Mouse (Mus musculus): ENCODE measurements around the gene Tmcc3. TPM values are rescaled to one million over a fixed set of nuclear protein-coding genes. Genes with fewer than 3 reads are reported as not detected.

Tmcc3 gene
- total RNA-seq, 2 experiments from 2014 or later: 52.9 to 56.6 TPM

DNA sequence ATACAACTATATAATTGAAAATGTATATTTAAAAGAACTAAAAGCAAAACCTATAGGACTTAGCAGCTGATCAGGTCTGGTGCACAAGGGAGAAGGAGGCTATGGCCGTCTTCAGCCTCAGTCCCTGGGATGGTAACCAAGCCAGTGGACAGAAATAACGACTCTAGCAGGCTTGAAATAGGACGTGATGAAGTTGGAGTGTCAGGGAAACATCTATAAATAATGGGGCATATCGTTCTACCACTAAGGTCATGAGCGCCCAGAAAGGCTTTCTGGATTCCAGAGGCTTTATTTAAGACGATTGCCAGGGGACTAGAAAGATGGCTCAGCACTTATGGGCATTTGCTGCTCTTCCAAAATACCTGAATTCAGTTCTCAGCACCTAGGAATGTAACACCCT lies 153.9 kb downstream of the Tmcc3 start:
- DNase-seq (ENCODE audit: low spot score in 2 of 2): no peak

DNA sequence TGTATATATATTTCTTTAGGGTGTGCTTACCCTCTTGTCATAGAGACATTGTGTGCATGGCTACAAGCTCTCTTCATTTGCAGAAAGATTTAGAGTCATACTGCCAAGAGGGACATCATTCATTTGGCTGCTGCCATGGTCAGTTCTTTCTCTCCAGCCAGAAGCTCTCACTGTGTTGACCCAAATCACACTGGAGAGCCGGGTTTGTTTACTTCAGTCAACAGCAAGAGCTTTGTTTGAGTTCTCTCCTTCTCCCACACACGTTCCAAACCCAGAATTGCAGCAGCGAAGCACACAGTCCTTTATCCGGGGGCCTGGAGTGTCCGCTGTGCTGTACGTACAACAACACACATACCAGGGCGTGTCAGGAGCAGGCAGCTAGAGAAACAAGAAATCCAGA lies 154.6 kb downstream of the Tmcc3 start:
- DNase-seq (ENCODE audit: low spot score in 2 of 2): peak; percentile 21 to 56

DNA sequence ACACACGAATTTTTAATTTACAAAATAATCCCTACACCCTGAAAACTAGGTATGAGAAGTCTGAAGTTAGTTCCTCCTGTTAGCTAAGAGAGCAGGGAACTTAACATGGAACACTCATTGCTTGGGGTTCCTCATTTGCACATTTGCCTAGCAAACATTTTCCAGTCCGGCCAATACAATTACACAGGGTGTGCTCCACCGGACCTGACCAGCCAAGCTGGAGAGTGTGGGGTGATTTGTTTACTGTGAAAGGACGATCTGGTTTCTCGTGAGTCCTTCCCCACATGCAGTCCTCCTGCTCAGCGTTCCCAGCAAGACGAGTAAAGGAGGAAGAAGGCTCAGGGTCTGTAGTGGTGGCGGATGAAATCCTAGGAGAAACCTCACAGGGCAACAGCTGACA lies 159.7 kb downstream of the Tmcc3 start:
- no peak for DNase-seq (ENCODE audit: low spot score in 2 of 2)

DNA sequence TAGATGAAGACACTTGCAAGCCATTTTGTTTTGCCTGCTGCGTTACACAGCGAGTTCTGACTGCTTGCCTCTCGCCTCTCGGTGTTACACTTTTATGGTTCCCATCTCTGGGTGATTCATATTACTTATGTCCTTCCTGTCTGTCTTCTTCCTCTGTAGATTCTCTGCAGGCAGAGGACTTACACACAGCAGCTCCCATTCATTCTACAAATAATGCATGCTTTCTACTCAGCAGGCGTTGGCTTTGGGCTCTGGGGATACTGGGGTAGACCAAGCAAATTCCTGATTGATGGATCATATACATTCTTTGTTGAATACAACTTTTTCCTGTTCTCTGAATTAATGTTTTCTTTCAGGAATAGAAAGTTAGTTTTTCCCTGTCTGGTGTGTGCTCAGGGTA lies 161.8 kb downstream of the Tmcc3 start:
- no peak for DNase-seq (ENCODE audit: low spot score in 2 of 2)

DNA sequence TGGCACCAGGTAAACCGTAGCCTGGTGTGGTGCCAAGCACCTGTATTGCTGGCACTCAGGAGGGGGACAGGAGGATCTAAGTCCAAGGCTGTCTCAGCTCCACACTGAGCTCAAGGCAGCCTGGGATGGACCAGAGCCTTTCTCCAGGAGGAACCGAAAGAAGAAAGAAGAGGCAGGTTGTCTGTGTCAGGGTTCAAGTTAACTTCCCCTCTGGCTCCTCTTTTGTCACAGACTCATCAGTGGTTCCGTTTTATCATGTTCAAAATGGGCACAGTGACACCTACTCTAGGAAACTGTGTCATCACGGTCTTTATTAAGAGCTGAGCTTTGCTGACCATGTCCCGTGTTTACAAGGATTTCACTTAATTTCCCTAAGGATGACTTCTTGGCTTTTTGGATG lies 162.4 kb downstream of the Tmcc3 start:
- DNase-seq (ENCODE audit: low spot score in 2 of 2): no peak

DNA sequence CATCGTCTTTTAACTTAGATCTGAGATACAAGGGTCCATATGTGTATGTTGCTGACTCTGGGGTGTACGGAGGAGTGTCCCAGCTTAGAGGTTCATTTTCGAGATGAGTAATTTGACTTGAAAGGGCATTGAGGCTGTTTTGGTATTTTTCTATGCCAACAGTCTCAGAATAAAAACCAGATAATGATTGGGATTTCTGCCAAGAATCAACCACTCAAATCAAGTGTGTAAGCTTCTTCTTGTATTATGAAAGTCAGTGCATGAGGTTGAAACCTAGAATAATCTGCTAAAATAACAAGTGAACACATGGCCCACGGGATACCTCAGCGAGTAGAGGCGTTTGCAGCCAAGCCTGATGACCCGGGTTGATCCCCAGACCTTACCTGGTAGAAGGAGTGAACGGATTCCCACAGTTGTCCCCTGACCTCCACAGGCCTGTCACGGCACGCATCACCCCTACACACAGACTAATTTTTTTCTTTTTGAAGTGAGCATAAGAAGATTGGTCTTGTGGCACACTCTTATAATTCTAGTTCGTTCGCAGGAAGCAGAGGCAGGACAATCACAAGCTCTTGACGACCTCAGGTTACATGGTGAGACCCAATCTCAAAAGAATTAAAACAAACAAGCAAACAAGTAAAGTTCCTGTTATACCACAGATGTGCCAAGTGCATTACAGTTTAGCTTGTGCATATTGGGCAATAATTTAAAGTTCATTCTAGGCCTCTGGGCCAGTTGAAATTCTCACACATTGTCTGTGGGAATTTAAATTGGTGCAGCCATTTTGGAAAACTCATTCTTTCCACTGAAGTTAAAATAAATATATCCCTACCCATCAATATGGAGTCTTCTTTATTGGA lies 165.8 kb downstream of the Tmcc3 start:
- peak in 1 of 2 experiments; percentile 12 for DNase-seq (ENCODE audit: low spot score in 2 of 2)

DNA sequence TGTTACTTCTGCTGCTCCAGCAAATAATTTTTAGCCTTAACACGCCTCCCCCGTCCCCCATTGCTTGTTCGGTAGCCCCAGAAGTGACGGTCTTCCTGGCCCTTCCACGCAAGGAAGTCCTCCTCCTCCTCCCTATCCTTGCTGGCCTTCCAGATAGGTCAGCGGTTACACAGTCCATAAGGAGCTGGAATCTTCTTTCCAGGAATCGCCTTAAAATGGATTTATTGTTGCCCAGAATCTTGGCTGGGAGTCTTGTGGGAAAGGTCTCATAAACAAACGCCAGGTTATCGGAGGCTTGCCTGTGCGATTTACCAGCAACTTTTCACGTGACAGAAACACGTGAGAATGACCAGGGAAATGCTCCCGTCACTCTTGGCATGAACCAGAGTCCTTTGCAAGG lies 167.9 kb downstream of the Tmcc3 start:
- no peak for DNase-seq (ENCODE audit: low spot score in 2 of 2)

DNA sequence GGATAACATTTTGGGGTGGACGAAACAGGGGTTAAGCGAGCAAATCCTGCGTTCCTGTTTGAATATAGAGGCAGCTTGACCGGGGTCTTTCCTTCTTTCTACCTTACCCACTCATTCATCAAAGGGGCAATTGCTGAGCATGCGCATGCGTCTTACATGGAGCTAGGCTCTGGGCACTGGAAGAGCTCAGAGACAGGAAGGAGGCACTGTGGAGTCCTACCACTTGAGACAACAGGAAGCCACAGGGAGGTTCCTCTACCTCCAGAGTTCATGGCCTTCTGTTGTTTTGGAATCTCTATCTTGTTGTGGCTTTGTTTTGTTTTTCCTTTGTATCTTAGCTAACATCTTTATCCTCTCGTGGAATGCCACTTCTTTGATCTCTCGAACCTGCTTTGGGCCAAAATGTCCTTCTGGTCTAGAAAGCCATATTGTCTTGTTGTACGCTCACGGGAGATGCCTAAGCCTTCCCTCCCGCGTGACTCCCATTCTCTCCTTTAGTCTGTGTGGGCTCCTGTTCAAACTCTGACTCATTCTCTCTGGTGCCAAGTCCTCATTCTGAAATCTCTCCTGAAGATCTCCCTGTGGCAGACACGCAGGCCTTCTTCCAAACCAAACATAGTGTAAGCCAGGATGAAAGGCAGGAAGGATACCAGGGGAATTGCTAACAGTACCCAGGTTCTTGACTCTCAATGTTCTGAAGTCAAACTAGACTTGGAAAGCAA lies 168.8 kb downstream of the Tmcc3 start:
- DNase-seq (ENCODE audit: low spot score in 2 of 2): peak in 1 of 2 experiments; percentile 49

DNA sequence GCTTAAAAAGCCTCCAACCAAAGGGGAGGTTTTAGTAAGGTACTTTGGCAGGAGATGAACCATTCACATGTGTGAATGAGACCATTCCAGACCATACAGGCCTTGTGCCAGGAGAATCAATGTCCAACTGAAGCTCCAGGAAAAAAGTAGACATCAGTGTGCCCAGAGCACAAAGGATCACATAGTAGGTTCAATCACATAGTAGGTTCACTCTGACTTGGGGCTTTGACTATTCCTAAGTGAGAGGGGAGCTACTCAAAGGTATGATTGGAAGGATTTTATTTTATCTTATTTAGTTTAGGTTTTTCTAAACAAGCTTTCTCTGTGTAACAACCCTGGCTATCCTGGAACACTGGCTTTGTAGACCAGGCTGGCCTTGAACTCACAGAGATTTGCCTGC lies 169.9 kb downstream of the Tmcc3 start:
- DNase-seq (ENCODE audit: low spot score in 2 of 2): no peak

DNA sequence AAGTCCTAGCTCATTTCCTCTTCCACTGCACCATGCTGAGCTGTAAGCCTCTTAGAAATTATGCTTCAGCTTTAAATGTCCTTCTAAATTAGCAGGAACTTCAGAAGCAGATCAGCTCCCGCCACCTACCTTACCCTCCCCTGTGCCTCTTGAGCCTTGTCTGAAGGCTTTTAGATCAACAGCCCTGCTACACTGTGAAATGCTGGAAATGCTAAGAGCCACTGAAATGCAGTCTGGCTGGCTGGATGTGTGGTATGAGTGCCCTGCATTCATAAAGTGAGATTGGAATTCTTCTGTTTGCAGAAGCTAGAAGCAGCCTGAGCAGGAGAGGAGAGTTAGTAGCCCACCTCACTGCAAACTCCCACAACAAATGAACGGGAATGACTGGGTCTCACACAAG lies 174.4 kb downstream of the Tmcc3 start:
- DNase-seq (ENCODE audit: low spot score in 2 of 2): no peak

DNA sequence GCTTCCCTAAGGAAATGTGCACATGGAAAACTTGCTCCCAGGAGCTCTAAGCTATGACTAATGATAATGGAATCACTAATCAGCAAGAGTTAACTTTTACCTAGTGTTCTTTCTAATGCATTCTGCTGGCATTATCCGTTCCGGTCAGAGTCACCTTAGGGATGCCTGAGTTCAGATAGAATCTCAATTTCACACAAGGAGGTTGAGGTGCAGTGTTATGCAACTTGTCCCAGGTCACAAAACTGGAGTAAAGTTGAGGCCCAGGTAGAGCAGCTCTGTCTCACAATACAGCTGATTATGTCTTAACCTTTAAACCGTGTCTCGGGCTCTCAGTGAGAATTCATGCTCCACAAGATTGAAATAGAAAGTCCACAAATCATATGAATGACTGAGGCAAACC lies 177.8 kb downstream of the Tmcc3 start:
- DNase-seq (ENCODE audit: low spot score in 2 of 2): no peak

DNA sequence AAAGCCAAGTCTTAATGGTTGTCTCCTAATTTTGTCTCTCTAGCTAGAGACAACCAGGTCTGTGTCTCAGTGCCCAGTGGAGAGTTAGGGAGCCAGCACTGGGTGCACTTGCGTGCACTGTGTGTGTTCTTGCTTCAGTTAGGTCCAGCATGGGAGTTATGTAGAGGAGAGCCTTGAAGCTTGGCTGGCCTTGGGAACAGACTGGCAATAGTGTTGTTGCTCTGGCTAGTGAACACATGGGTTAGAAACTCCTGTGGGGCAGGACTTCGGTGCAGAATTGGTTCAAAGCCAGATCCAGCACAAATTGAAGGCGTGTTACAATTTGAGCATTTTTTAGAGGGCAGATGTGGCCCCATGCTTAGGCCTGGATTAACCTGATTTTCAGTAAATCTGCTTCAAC lies 179.3 kb downstream of the Tmcc3 start:
- no peak for DNase-seq (ENCODE audit: low spot score in 2 of 2)

DNA sequence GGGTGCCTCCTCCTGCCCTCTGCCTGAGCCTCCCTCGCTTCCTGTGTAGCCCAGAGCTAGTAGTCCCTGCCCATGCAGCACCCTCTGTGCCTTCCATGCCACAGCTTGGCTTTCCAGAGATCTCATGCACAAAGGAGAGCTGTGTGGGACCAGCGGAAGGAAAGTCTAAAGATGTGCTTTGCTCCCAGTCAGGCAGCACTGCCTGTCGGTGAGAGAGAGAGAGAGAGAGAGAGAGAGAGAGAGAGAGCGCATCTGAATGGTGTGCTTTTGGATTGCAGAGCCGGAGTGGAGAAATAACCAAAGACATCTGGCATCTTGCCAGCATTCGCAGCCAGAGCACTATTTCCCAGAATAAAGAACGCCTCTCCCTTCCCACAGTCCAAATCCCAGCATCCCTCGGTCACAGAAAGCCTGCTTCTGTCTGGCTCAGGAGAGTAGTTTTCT lies 182.7 kb downstream of the Tmcc3 start:
- peak; percentile 50 to 83 for DNase-seq (ENCODE audit: low spot score in 2 of 2)

DNA sequence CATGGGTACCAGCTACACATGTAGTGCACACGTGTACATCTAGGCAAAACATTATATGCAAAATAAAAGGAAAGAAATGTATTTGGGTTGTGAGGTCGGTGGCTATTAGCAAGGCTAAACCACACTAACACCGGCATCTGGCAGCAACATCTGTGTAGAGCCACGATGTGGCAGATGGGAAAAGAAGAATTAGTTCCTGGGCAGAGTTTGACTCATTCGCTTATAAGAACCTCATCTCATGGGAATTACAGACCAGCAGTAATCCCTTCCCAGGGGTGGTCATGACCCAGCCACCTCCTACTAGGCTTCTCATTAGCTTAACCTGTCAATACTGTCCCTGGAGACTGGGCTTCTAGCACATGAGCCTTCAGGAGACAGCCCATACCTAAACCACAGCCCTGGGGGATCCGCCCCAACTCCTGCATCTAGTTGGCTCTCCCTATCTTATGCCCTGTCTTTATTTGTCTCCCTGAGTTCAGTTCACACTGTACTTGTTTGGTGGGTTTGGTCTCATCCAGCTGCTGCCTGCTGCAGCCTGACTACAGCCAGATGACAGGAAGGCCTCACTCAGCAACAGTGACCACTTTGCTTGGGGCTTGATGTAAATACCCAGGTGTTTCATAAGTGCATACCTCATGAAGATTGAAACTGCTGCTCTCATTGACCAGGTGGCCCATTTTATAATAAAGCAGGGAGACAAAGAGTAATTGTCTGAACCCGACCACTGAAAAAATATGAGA lies 183.9 kb downstream of the Tmcc3 start:
- no peak for DNase-seq (ENCODE audit: low spot score in 2 of 2)

DNA sequence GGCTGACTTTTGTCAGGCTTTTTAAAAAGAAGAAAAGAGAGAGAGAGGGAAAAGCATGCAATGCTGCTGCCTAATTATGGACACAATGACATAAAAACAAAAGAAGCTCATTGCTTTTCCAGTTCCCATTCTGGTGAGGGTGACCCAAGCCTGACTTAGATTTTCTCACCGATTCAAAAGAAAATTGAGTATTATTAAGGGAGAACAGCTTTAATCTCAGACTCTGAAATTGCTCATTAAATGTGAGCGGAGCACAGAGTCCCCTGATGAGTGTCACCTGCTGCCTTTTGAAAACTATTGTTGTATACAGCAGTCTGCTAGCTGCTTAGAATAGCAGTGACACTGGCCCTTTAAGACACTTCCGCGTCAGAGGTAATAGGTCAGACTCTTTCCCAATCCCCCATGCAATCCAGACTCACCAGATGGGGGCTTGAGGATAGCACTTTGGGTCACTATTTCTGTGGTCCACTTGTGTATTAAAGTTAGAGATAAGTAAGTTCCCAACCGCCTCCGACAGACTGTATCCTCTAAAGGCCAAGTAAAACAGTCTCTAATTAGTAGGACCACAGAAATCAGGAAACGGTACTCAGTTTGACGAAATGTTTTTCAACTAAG lies 185.2 kb downstream of the Tmcc3 start:
- DNase-seq (ENCODE audit: low spot score in 2 of 2): no peak

DNA sequence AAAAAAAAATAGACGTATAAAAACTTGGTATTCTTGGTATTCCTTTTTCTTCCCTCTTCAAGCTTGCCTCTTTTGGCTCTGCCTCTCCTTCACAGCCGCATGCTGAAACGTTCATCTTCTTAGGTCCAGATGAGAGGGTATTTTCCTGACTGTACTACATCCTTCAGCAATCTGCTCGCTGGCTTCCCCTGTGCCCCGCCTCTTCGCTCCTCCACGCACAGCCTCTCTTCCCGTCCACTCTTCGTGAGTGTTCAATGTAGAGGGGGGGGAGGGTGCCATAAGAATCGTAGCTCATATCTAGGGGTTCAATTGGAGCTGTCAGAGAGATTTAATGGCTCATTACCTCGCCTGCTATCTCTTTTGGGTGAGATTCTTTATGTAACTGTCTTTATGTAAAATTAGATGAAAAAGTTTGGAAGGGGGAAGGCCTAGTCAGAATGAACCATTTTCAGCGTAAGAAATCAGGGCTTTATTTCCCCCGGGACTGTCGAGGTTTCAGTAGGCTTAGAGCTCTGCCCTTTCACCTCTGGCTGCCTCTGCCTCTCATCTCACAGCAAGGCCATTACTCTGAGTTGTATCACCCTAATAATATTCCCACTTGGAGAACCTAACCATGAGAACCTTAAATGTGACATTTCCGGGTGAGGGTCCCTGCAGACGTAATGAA lies 188.6 kb downstream of the Tmcc3 start:
- no peak for DNase-seq (ENCODE audit: low spot score in 2 of 2)

DNA sequence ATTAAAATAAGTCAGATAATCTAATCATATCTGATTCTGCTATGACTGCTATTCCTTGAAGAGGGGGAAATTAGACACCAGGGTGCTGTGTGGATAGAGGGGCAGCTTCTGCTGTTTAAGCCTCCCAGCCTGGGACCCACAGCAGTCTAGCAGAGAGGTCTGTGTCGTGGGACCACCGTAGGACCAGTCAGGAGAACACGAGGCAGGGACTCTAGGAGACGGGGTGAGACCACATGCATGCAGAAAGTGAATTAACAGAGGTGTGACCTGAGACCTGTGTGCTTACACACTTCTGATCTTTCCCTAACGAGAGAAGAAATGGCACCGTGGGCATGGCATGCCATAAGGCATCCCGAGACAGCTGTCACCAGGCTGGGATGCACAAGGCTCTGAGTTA lies 189.1 kb downstream of the Tmcc3 start:
- no peak for DNase-seq (ENCODE audit: low spot score in 2 of 2)

DNA sequence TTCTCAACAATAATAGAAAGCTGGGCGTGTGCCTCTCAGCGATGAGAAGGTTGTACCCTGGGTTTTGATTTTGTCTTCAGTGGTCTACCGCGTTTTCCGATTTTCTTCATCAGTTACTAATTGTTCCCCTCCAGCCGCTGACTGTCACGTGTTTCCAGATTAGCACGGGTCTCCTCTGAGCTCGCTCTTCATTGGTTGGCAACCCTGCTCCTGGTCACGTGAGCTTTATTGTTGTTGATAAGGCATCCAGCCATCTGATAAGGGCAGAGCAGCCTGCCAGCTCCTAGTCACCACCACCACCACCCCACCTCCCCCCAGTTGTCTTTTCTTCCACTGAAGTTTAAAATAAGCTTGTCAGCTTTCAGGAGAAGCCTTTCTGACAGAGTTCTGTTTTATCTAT lies 190.0 kb downstream of the Tmcc3 start:
- DNase-seq (ENCODE audit: low spot score in 2 of 2): no peak

DNA sequence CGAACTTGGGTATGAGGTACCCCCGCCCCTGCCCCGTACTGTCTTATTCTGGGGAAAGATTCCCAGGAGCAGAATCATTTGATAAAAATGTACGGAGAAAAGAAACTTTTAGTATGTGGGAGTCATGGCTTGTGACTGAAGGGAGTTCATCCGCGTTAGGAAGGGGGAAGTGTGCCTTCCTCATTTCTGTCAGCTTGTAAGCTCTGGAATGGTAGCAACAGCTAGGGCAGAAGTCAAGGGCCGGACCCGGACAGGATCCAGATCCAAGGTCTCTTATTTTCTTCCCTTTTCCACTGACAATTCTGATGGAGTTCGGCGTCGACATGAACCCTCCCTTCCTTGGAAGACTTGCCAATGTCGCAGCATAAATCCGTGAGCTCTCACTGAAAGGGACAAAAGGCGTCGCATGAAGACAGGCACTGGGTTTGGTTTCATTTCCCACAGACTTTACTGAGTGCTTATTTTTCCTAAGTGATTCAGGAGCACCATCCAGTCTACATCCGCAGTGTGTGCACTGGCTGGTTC lies 193.6 kb downstream of the Tmcc3 start:
- no peak for DNase-seq (ENCODE audit: low spot score in 2 of 2)

DNA sequence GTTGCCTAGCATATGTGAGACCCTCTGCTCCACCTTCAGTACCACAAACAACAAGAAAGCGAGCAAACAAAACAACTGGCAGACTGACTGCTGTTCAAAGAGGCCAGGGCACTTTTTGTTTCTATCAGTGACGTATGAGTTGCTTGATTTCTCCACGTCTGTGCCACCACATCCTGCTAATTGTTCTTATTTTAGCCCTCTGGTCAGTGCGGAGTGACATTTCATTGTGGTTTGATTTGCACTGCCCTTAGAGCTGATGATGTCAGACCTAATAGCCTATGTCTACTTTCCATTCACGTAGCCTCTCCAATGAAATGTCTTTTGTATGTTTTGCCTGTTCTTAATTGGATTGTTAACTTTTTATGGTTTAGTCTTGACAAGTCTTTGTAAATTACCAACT lies 197.1 kb downstream of the Tmcc3 start:
- no peak for DNase-seq (ENCODE audit: low spot score in 2 of 2)

DNA sequence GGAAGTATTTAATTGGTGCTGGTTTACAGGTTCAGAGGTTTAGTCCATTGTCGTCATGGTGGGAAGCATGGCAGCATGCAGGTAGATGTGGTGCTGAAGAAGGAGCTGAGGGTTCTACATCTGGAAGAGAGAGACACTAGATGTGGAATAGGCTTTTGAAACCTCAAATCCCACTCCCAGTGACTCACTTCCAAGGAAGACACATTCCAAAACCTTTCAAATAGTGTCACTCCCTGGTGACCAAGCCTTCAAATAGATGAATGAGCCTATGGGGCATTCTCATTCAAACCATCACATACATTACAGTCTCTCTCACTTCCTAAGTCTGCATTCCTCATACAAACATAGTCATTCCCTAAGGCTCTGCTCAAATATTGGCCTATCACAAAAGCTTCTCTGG lies 201.0 kb downstream of the Tmcc3 start:
- no peak for DNase-seq (ENCODE audit: low spot score in 2 of 2)
